Mouse (Mus musculus): ENCODE measurements at regions not wholly inside any gene's neighbourhood (a gene's known extent, or its start where the extent isn't known, plus 50 kb on each side); places are given as distances from the start of the nearest gene placed in this dataset.
A peak's percentile ranks its signal among the peaks of the same experiment; 100 is the strongest.

GRCm38 (mm10) chr13:70340437-70340836 is 297.0 kb downstream of the Ice1 start:
- 45% methylated on average over 3 of the region's 3 CpGs for WGBS
- H3K27ac ChIP-seq (replicated peaks), result no peak overlapping the region
- no peaks in the 10 kb centered on the region for H3K27me3 ChIP-seq (ENCODE audit: control insufficient read depth, insufficient read depth, low read length)
- H3K9ac ChIP-seq (ENCODE audit: low read length), result no peak overlapping the region
- TF ChIP-seq CTCF (IDR thresholded peaks at IDR 0.05; ENCODE audit: low read depth) (no peak), EP300 (optimal IDR thresholded peaks at IDR 0.05) (no peak)
- DNase-seq (ENCODE audit: low spot score), result no peak
- no peak for ATAC-seq (ENCODE audit: low FRiP score, low TSS enrichment)
- H3K36me3 ChIP-seq (ENCODE audit: control insufficient read depth, insufficient read depth, low read length), result no peaks in the 10 kb centered on the region
- H3K9me3 ChIP-seq (ENCODE audit: control insufficient read depth, low read length), result no peaks in the 10 kb centered on the region
- H3K4me1 ChIP-seq (replicated peaks; ENCODE audit: control insufficient read depth, insufficient read depth), result no peaks in the 10 kb centered on the region
- H3K4me3 ChIP-seq (ENCODE audit: low read depth, low read length), result no peak overlapping the region
- H3K4me2 ChIP-seq (replicated peaks; ENCODE audit: low read depth), result no peak overlapping the region

- Histone ChIP-seq H3K4me1 (replicated peaks; ENCODE audit: control insufficient read depth, insufficient read depth) (no peaks in the 10 kb centered on the region), H3K36me3 (ENCODE audit: control insufficient read depth, insufficient read depth, low read length) (no peaks in the 10 kb centered on the region), H3K4me2 (replicated peaks; ENCODE audit: low read depth) (no peak overlapping the region), H3K27me3 (ENCODE audit: control insufficient read depth, insufficient read depth, low read length) (no peaks in the 10 kb centered on the region), H3K27ac (replicated peaks) (no peak overlapping the region), H3K9ac (ENCODE audit: low read length) (no peak overlapping the region), H3K9me3 (ENCODE audit: control insufficient read depth, low read length) (no peaks in the 10 kb centered on the region), H3K4me3 (ENCODE audit: low read depth, low read length) (no peak overlapping the region)
- ATAC-seq (ENCODE audit: low FRiP score, low TSS enrichment), result 0 out of 2 replicates have a peak, but pooled peaks have one; percentile 26
- no peak for DNase-seq (ENCODE audit: low spot score)
- 67% methylated on average over 1 of the region's 1 CpGs for WGBS
- TF ChIP-seq CTCF (IDR thresholded peaks at IDR 0.05; ENCODE audit: low read depth) (no peak), EP300 (optimal IDR thresholded peaks at IDR 0.05) (no peak)
These were observed 294.2 kb downstream of the Ice1 start for GRCm38 (mm10) chr13:70343191-70343734.

GRCm38 (mm10) chr13:70343911-70344310 is 293.5 kb downstream of the Ice1 start:
- H3K4me1 ChIP-seq (replicated peaks; ENCODE audit: control insufficient read depth, insufficient read depth), result no peaks in the 10 kb centered on the region
- H3K9ac ChIP-seq (ENCODE audit: low read length), result no peak overlapping the region
- ATAC-seq (ENCODE audit: low FRiP score, low TSS enrichment) (no peak), DNase-seq (ENCODE audit: low spot score) (no peak)
- whole genome bisulfite sequencing, result 62% methylated on average over 2 of the region's 2 CpGs
- H3K4me2 ChIP-seq (replicated peaks; ENCODE audit: low read depth), result no peak overlapping the region
- H3K27ac ChIP-seq (replicated peaks), result no peak overlapping the region
- no peaks in the 10 kb centered on the region for H3K27me3 ChIP-seq (ENCODE audit: control insufficient read depth, insufficient read depth, low read length)
- no peaks in the 10 kb centered on the region for H3K9me3 ChIP-seq (ENCODE audit: control insufficient read depth, low read length)
- H3K4me3 ChIP-seq (ENCODE audit: low read depth, low read length), result no peak overlapping the region
- TF ChIP-seq EP300 (optimal IDR thresholded peaks at IDR 0.05) (no peak), CTCF (IDR thresholded peaks at IDR 0.05; ENCODE audit: low read depth) (no peak)
- no peaks in the 10 kb centered on the region for H3K36me3 ChIP-seq (ENCODE audit: control insufficient read depth, insufficient read depth, low read length)

GRCm38 (mm10) chr13:70344311-70344710 is 293.1 kb downstream of the Ice1 start:
- no peak overlapping the region for H3K27ac ChIP-seq (replicated peaks)
- H3K9ac ChIP-seq (ENCODE audit: low read length), result no peak overlapping the region
- H3K36me3 ChIP-seq (ENCODE audit: control insufficient read depth, insufficient read depth, low read length), result no peaks in the 10 kb centered on the region
- DNase-seq (ENCODE audit: low spot score) (no peak), ATAC-seq (ENCODE audit: low FRiP score, low TSS enrichment) (no peak)
- H3K4me3 ChIP-seq (ENCODE audit: low read depth, low read length), result no peak overlapping the region
- no peaks in the 10 kb centered on the region for H3K27me3 ChIP-seq (ENCODE audit: control insufficient read depth, insufficient read depth, low read length)
- H3K9me3 ChIP-seq (ENCODE audit: control insufficient read depth, low read length), result no peaks in the 10 kb centered on the region
- TF ChIP-seq CTCF (IDR thresholded peaks at IDR 0.05; ENCODE audit: low read depth), result no peak
- no peak for TF ChIP-seq EP300 (optimal IDR thresholded peaks at IDR 0.05)
- no peaks in the 10 kb centered on the region for H3K4me1 ChIP-seq (replicated peaks; ENCODE audit: control insufficient read depth, insufficient read depth)
- no peak overlapping the region for H3K4me2 ChIP-seq (replicated peaks; ENCODE audit: low read depth)
- WGBS, result 79% methylated on average over 5 of the region's 5 CpGs

- TF ChIP-seq CTCF (IDR thresholded peaks at IDR 0.05; ENCODE audit: low read depth) (no peak), EP300 (optimal IDR thresholded peaks at IDR 0.05) (no peak)
- no peak for ATAC-seq (ENCODE audit: low FRiP score, low TSS enrichment)
- 87% methylated on average over 4 of the region's 4 CpGs for WGBS
These were observed 289.0 kb downstream of the Ice1 start for GRCm38 (mm10) chr13:70348456-70348855.

GRCm38 (mm10) chr13:70348965-70349364 is 288.5 kb downstream of the Ice1 start:
- H3K4me3 ChIP-seq (ENCODE audit: low read depth, low read length), result no peak overlapping the region
- TF ChIP-seq EP300 (optimal IDR thresholded peaks at IDR 0.05), result no peak
- no peaks in the 10 kb centered on the region for H3K4me1 ChIP-seq (replicated peaks; ENCODE audit: control insufficient read depth, insufficient read depth)
- no peaks in the 10 kb centered on the region for H3K36me3 ChIP-seq (ENCODE audit: control insufficient read depth, insufficient read depth, low read length)
- DNase-seq (ENCODE audit: low spot score) (no peak), ATAC-seq (ENCODE audit: low FRiP score, low TSS enrichment) (no peak)
- no peak overlapping the region for H3K9ac ChIP-seq (ENCODE audit: low read length)
- WGBS, result 40% methylated on average over 2 of the region's 2 CpGs
- no peak overlapping the region for H3K4me2 ChIP-seq (replicated peaks; ENCODE audit: low read depth)
- H3K27me3 ChIP-seq (ENCODE audit: control insufficient read depth, insufficient read depth, low read length), result no peaks in the 10 kb centered on the region
- no peak overlapping the region for H3K27ac ChIP-seq (replicated peaks)
- 0 out of 2 replicates have a peak, but pooled peaks cover 4% of the 10 kb centered on the region for H3K9me3 ChIP-seq (ENCODE audit: control insufficient read depth, low read length)

More at GRCm38 (mm10) chr13:70348456-70348855, 289.0 kb downstream of the Ice1 start:
- Histone ChIP-seq H3K4me2 (replicated peaks; ENCODE audit: low read depth) (no peak overlapping the region), H3K4me3 (ENCODE audit: low read depth, low read length) (no peak overlapping the region), H3K36me3 (ENCODE audit: control insufficient read depth, insufficient read depth, low read length) (no peaks in the 10 kb centered on the region), H3K9ac (ENCODE audit: low read length) (no peak overlapping the region), H3K27ac (replicated peaks) (no peak overlapping the region), H3K4me1 (replicated peaks; ENCODE audit: control insufficient read depth, insufficient read depth) (no peaks in the 10 kb centered on the region), H3K27me3 (ENCODE audit: control insufficient read depth, insufficient read depth, low read length) (no peaks in the 10 kb centered on the region), H3K9me3 (ENCODE audit: control insufficient read depth, low read length) (0 out of 2 replicates have a peak, but pooled peaks cover 4% of the 10 kb centered on the region)
- no peak for DNase-seq (ENCODE audit: low spot score)

Data from stomach, postnatal 0 days (tissue).